Mouse (Mus musculus) thymus, postnatal 14 days (tissue): ENCODE measurements around the gene Acer1.
A peak's percentile ranks its signal among the peaks of the same experiment; 100 is the strongest.
"Not testable (repeated sequence)": the region's sequence is repeated elsewhere in the genome, so short reads cannot be mapped to it uniquely, and the experiment has no call there.

ENCODE experiments used
- DNase-seq: peaks from one replicate; pipeline ENCODE4 v3.0.0; 2021

The Acer1 gene

DNA sequence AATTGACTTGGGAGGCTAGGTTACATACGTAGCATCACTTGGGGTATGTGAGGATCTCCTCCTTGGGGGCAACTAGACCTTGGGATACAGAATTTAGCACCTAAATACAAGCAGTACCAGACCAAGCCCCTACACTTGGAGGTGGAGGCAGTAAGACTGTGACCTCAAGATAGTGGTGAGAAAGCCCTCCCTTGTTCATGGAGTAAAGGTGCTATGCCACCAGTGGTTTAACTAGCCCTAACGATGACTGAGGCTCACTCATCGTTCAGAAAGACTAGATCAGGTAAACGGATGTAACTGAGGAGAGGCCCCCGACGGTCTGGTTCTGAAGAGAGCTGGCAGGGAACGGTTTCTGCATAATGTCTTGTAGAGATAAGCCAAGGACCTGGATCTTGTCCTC lies 45.2 kb downstream of the Acer1 start:
- no peak for DNase-seq

DNA sequence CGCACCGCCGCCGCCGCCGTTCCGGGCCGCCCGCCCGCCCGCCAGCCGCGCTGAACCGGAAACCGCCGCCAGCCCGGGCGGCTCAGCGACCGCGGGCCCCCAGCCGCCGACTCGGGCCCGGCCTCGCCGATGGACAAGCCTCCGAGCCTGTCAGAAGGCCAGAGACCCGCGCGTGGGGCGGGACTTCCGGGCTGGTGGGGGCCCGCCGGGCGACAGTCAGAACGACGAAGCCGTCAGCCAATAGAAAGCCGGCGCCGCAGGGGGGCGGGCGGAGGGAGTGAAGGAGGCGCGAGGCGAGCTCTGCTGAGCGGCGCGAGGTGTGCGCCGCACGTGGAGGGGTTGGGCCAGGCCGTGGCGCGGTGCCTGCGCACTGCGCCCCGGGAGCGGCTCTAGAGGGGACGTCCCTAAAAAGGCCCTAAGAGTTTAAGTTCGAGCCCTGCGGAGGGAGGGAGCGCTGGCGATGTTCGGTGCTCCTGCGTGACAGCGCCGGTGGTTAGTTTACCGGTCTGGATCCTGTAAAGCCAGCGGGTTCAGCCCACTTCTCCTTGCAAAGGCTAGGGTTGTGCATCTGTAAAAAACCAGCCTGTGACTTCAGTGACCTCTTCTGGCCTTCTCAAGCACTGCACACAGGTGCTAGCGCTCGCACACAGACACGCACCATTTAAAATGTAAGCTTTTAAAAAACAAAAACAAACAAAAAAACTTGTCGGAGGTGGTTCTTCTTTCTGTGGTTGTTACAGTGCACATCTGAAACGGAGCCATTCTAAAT lies 46.4 kb downstream of the Acer1 start, which contains the start of gene Mllt1:
TSS of gene Mllt1 (minus strand) at position 53 of the 769 bp plus-strand sequence.
- DNase-seq = peak; percentile 100

DNA sequence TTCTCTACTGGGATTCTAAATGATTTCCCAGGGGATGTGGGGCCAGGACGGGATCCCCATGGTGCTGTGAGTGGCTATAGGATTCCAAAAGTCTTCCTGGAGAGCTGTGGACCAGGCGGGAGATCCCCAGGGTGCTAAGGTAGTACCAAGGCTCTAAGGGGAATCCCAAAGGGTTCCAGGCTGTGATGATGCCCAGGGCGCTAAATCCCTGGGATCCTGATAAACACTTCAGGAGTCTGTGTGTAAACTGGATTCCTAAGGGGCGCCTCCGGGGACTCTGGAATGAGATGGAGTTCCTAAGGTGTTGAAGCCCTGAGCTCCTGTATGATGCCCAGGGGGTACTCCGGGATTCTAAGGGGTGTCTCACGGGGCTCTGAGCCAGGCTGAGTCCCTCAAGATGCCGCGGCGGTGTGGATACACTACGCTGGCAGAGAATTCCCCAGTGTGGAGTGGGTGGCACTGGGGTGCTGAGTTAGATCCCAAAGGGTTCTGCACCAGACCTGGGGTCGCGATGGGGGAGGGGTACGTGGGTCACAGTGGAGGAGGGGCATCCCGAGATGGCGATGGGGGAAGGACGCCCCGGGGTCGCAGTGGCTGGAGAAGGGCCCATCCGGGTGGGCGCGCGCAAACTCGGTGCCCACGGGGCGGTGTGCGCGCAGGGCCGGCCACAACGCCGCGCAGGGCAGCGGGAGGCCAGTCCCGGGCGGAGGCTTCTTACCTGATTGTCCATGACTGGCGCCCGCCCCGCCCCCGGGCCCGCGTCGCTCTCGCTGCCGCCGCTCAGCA lies 47.2 kb downstream of the Acer1 start:
- DNase-seq = peak; percentile 69

- DNase-seq = no peak
Observed at GRCm38 (mm10) chr17:56933395-56933794, 48.5 kb downstream of the Acer1 start.

DNA sequence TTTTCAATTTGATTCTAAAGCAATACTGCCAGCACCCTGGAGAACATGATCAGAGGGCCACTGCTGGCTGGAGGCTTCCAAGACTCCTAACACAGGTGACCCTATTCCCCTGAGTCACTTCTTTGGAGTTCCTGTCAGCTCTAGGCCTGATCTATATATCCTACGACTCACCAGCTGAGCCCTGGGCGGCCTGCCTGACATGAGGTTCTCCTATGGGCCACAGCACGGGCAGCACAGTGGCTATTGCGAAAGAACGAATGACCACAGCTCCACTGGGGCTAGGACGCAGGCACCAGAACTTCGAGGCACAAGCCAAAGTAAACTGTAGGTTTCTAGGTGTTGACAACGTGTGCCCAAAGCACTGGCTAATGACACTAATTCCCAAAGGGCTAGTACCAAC lies 51.9 kb downstream of the Acer1 start:
- DNase-seq = no peak

DNA sequence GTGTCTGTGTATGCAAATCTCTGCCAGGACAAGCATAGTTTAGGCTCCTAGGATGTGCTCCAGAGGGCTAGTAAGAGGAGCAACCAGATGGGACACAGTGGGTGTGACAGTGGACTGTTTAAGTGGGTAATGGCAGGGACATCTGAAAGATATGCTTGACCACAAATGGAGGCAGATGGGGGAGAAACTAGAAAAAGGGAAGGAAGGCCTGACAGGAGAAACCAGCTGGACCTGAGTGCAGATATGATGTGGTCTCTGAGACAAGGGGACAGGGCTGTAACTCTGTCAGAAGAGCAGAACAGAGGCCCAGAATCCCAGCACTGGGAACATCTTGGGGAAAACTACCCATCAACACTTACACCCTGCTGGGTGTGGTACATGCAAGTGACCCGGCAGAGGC lies 52.4 kb downstream of the Acer1 start:
- DNase-seq = no peak

GRCm38 (mm10) chr17:56929101-56929500 lies 52.8 kb downstream of the Acer1 start:
- DNase-seq = no peak

DNA sequence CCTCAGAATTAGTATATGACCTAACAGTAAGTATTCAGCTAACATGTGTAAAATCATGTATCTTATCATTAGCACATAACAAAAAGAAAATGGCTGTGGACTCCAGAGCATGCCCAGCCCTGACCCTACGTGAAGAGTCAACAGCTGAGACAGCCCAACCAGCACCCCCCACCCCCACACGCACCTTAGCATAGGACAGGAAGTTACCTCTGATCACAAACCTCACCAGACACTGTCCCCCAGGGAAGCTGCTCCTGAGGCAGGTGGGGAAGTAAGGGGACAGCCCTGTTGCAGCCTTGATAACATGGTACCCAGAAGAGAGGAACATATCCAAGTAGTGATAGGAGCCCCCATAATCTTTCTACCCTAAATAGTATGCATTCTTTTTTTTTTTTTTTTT lies 55.9 kb downstream of the Acer1 start:
- DNase-seq = no peak

DNA sequence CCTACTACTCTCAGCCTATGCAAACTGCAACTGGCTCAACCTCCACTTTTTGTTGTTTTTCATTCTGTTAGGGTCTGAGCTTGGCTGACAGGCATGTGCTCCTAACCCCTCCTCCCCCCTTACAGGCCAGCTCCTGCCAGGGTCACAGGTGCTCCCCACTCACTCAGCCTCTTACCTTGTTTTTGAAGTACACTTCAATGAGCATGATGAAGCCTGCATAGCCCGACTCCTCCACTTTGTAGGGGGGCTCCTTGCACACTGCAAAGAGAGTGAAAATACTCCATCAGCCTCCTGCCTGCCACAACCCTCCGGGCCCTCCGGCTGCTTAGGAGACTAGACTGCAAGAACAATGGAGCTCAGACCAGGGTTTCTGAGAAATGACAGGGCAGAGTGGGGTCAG lies 62.2 kb downstream of the Acer1 start:
- DNase-seq = no peak

DNA sequence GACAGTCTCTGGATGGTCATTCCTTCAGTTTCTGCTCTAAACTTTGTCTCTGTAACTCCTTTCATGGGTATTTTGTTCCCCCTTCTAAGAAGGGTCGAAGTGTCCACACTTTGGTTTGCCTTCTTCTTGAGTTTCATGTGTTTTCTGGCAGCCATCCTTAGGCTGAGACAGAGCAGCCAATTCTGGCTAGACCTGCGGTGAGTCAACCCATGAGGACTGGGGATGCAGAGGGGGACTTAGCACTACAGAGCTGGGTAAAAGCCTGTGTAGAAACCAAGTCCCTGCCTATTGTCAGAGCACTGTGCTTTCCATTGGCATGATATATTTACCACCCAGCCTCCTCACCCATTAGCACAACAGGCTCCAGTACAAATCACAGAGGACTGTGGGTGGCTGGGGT lies 64.8 kb downstream of the Acer1 start:
- DNase-seq = no peak

DNA sequence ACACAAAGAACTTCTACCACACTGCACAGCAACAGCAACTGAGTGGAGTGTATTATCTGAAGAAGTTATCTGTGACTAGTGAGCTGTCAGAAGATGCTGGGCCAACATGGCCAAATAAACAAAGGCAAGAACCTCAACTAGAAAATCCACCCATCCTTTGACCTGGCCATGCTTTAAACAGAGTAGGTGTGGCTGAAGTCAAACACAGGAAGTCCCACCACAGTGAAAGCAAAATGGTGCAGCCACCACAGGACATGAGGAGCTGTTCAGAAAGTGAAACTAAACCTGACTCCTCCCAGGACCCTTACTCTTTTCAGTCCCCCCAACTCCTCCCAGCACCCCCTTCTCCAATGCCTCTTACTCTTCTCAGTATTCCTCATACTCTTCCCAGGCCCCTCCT lies 68.5 kb downstream of the Acer1 start:
- no peak for DNase-seq

GRCm38 (mm10) chr17:56913023-56913422 lies 68.9 kb downstream of the Acer1 start:
- DNase-seq = no peak

DNA sequence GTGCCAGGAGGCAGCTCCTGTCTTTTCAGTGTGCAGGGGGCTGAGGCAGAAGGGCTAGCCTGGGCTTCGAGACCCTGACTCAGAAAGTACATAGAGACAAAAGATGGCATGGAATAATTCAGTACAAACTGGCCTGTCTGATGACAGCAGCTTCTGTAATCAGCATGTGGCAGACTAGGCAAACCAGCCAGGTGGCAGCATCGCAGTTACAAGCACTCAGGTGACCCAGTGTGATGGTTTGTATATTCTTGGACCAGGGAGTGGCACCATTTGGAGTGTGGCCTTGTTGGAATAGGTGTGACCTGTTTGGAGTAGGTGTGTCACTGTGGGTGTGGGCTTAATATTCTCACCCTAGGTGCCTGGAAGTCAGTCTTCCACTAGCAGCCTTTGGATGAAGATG lies 72.2 kb downstream of the Acer1 start:
- DNase-seq = not testable (repeated sequence)

DNA sequence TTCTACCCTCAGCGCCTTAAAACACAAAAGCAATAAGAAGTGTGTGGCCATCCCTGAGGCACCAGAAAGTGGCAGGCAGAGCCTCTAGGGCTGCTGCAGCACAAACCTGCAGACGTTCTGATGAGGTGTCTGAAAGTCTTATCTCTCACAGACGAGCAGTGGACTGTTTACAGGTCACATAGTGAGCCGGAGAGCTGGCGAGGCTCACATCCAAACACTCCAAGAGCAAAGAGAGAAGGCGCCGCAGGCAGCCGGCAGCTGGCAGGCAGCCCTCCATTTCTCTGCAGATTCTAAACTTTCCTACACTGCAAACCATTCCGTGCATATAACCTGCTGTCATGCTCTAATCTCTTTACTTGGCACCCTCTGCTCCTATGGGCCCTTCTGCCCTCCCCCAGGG lies 74.0 kb downstream of the Acer1 start:
- no peak for DNase-seq

DNA sequence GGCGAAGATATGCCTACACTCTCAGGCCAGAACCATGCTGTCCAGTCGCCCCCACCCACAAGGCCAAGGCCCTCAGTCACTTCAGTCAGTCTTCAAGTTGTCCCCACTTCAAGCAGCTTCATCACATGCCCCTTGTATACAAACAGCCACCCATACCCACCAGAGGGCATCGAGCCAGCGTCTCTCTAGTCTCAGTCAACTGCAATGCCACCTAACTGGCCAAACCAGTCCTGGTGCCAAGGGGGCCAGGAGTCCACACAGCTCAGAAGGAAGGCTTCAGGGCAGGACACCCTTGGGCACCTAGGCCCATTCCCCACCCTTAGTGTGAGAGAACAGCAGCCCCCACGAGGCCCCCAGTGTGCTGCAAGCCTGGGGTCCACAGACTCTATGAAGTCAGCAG lies 74.8 kb downstream of the Acer1 start:
- no peak for DNase-seq

GRCm38 (mm10) chr17:56906166-56906565 lies 75.8 kb downstream of the Acer1 start:
- DNase-seq = no peak
